Mouse (Mus musculus) forebrain, embryonic 14.5 days (tissue): ENCODE measurements around the gene Adra2b. TPM values are rescaled to one million over a fixed set of nuclear protein-coding genes. Genes with fewer than 3 reads are reported as not detected.

ENCODE experiments used
- ATAC-seq: fragments of 200-750 bp; cut with Nextera tagmentation; 2 replicates; pipeline ENCODE4 v1.8.0; 2017; ENCODE audit warnings: mild to moderate bottlenecking, moderate library complexity
- DNase-seq: peaks from one replicate; pipeline ENCODE4 v3.0.0-alpha.2; 2015; ENCODE audit warnings: low spot score
- H3K27ac ChIP-seq: fragments of 300-500 bp; sonication (generic); 2 replicates; pipeline ENCODE4 v1.5.1; 2014; ENCODE audit warnings: low read depth, mild to moderate bottlenecking, control low read depth, low read length, moderate library complexity
- H3K27me3 ChIP-seq: fragments of 300-500 bp; sonication (generic); replicated peaks from 2 replicates; pipeline ENCODE4 v1.6.1; 2014; ENCODE audit warnings: low read length, control low read depth, mixed read lengths; ENCODE audit not compliant: control insufficient read depth, insufficient read depth
- H3K36me3 ChIP-seq: fragments of 300-500 bp; sonication (generic); 2 replicates; pipeline ENCODE4 v1.6.1; 2014; ENCODE audit warnings: low read length, control low read depth; ENCODE audit not compliant: control insufficient read depth, insufficient read depth
- H3K4me1 ChIP-seq: fragments of 300-500 bp; sonication (generic); 2 replicates; pipeline ENCODE4 v1.6.1; 2014; ENCODE audit warnings: antibody characterized with exemption, low read length, control low read depth; ENCODE audit not compliant: control insufficient read depth, insufficient read depth
- H3K4me2 ChIP-seq: fragments of 300-500 bp; sonication (generic); 2 replicates; pipeline ENCODE4 v1.6.1; 2014; ENCODE audit warnings: mild to moderate bottlenecking, control low read depth, low read length
- H3K4me3 ChIP-seq: fragments of 300-500 bp; sonication (generic); 2 replicates; pipeline ENCODE4 v1.5.1; 2014; ENCODE audit warnings: low read depth, low read length, control low read depth
- H3K9ac ChIP-seq: fragments of 300-500 bp; sonication (generic); 2 replicates; pipeline ENCODE4 v1.6.1; 2014; ENCODE audit warnings: mild to moderate bottlenecking, low read length, control low read depth, moderate library complexity
- H3K9me3 ChIP-seq: fragments of 300-500 bp; sonication (generic); replicated peaks from 2 replicates; pipeline ENCODE4 v1.6.1; 2016; ENCODE audit warnings: low read length, control low read depth, mixed read lengths; ENCODE audit not compliant: control insufficient read depth
- WGBS: fragments of 180-500 bp; shearing (Covaris S2); extraction: QIAGEN DNeasy Blood & Tissue Kit; methylation state at CpG from one replicate; pipeline ENCODE4 v1.1.7; 2014; 5-methylcytosine and 5-hydroxymethylcytosine counted together
- polyA plus RNA-seq: library from polyadenylated mRNA; unstranded; fragments of >200 nt; fragmentation: Nextera tagmentation; extraction: Ambion mirVana; gene quantifications from 2 replicates; pipeline ENCODE4 v1.2.1, GENCODE M21; 2014

The Adra2b gene
- polyA plus RNA-seq, 1 experiment from 2014 or later, result 0.36 TPM

GRCm38 (mm10) chr2:127387521-127387920 lies 24.5 kb downstream of the Adra2b start:
- no peaks in the 10 kb centered on the region for H3K4me1 ChIP-seq
- ATAC-seq (no peak), DNase-seq (no peak)
- no peak overlapping the region for H3K27ac ChIP-seq
- H3K4me2 ChIP-seq, result no peak overlapping the region
- no peaks in the 10 kb centered on the region for H3K27me3 ChIP-seq
- H3K9ac ChIP-seq, result no peak overlapping the region
- H3K4me3 ChIP-seq, result no peak overlapping the region
- H3K36me3 ChIP-seq, result no peaks in the 10 kb centered on the region
- H3K9me3 ChIP-seq, result no peaks in the 10 kb centered on the region
- 86% methylated on average over 2 of the region's 2 CpGs for WGBS

GRCm38 (mm10) chr2:127390352-127390751 lies 27.3 kb downstream of the Adra2b start:
- no peak overlapping the region for H3K9ac ChIP-seq
- no peaks in the 10 kb centered on the region for H3K4me1 ChIP-seq
- H3K4me2 ChIP-seq, result no peak overlapping the region
- no peak overlapping the region for H3K4me3 ChIP-seq
- ATAC-seq (no peak), DNase-seq (no peak)
- no peak overlapping the region for H3K27ac ChIP-seq
- no peaks in the 10 kb centered on the region for H3K9me3 ChIP-seq
- H3K36me3 ChIP-seq, result no peaks in the 10 kb centered on the region
- 92% methylated on average over 3 of the region's 3 CpGs for WGBS
- no peaks in the 10 kb centered on the region for H3K27me3 ChIP-seq

DNA sequence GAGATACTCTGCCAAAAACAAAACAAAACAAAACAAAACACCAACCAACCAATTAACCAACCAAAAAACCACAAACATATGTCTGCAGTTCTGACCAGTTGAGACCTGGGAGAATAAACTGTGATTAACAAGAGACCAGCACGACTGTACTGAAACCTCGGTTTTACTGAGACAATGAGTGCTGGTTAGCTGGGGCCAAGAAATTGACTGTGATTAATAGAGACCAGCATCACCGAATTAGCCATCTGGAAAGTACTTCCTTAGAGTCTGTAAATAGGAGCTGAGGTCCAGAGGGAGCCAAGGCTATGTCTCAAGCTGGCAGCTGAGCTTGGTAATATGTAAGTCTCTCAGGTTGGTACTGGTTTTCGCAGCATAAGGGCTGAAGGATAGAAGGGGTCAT lies 27.8 kb downstream of the Adra2b start:
- H3K27me3 ChIP-seq, result no peaks in the 10 kb centered on the region
- no peak for DNase-seq
- no peak overlapping the region for H3K27ac ChIP-seq
- H3K9me3 ChIP-seq, result no peaks in the 10 kb centered on the region
- no peak overlapping the region for H3K4me2 ChIP-seq
- H3K36me3 ChIP-seq, result no peaks in the 10 kb centered on the region
- no peak overlapping the region for H3K4me3 ChIP-seq
- no peak for ATAC-seq
- no peak overlapping the region for H3K9ac ChIP-seq
- 65% methylated on average over 4 of the region's 4 CpGs for WGBS
- H3K4me1 ChIP-seq, result no peaks in the 10 kb centered on the region

GRCm38 (mm10) chr2:127391323-127391722 lies 28.3 kb downstream of the Adra2b start:
- no peaks in the 10 kb centered on the region for H3K4me1 ChIP-seq
- H3K27ac ChIP-seq, result no peak overlapping the region
- H3K36me3 ChIP-seq, result no peaks in the 10 kb centered on the region
- DNase-seq (no peak), ATAC-seq (no peak)
- 83% methylated on average over 3 of the region's 3 CpGs for WGBS
- no peaks in the 10 kb centered on the region for H3K9me3 ChIP-seq
- no peak overlapping the region for H3K4me3 ChIP-seq
- no peak overlapping the region for H3K4me2 ChIP-seq
- no peaks in the 10 kb centered on the region for H3K27me3 ChIP-seq
- H3K9ac ChIP-seq, result no peak overlapping the region

- H3K27ac ChIP-seq, result no peak overlapping the region
- ATAC-seq (no peak), DNase-seq (no peak)
- no peak overlapping the region for H3K9ac ChIP-seq
- no peaks in the 10 kb centered on the region for H3K9me3 ChIP-seq
- H3K4me2 ChIP-seq, result no peak overlapping the region
- WGBS, result 89% methylated on average over 5 of the region's 5 CpGs
- H3K4me1 ChIP-seq, result no peaks in the 10 kb centered on the region
- no peaks in the 10 kb centered on the region for H3K36me3 ChIP-seq
- no peak overlapping the region for H3K4me3 ChIP-seq
- no peaks in the 10 kb centered on the region for H3K27me3 ChIP-seq
These were observed 31.7 kb downstream of the Adra2b start for GRCm38 (mm10) chr2:127394606-127395161.

DNA sequence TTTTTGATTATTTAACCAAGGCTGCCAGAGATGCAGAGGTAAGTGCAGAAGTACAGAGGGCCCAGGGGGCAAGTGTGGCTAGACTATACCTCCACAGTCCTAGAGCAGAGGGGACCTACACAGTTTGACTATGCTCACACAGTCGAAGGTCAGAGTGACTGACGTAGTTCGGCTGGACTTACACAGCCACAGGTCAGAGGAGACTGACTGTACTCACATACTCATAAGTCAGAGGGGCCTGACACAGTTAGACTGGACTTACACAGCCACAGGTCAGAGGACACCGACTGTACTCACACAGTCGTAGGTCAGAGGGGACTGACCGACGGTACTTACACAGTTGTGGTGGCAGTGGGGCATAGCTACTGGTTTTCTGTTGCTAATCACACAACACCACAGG lies 35.7 kb downstream of the Adra2b start:
- Histone ChIP-seq H3K9me3 (no peaks in the 10 kb centered on the region), H3K9ac (no peak overlapping the region), H3K36me3 (no peaks in the 10 kb centered on the region), H3K4me2 (no peak overlapping the region), H3K4me1 (no peaks in the 10 kb centered on the region), H3K4me3 (no peak overlapping the region), H3K27me3 (no peaks in the 10 kb centered on the region), H3K27ac (no peak overlapping the region)
- ATAC-seq (no peak), DNase-seq (no peak)
- 92% methylated on average over 7 of the region's 7 CpGs for WGBS

- Histone ChIP-seq H3K9me3 (no peaks in the 10 kb centered on the region), H3K27me3 (no peaks in the 10 kb centered on the region), H3K27ac (no peak overlapping the region), H3K4me2 (no peak overlapping the region), H3K36me3 (no peaks in the 10 kb centered on the region), H3K9ac (no peak overlapping the region), H3K4me1 (no peaks in the 10 kb centered on the region), H3K4me3 (no peak overlapping the region)
- no peak for DNase-seq
- ATAC-seq, result no peak
- 87% methylated on average over 6 of the region's 6 CpGs for WGBS
These were observed 48.1 kb downstream of the Adra2b start for GRCm38 (mm10) chr2:127411126-127411525.

DNA sequence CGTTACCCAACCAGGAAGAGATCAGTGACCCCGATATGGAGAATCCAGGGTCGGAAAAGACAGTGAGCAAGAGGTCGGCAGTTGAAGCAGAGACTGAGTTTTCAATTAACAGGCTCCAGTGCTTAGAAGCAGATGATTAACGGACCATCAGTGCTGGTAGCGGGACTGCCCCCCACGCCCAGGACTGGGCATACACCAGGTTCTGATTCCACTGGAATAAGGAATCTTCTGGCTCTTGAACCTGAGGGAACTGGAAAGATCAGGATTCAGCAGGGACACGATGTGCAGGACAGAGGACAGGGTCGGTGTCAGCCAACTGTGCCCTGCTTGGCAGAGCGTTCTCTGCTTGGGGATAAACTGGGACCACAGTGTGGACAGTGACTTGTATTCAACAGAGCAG lies 52.8 kb downstream of the Adra2b start:
- ATAC-seq, result no peak

DNA sequence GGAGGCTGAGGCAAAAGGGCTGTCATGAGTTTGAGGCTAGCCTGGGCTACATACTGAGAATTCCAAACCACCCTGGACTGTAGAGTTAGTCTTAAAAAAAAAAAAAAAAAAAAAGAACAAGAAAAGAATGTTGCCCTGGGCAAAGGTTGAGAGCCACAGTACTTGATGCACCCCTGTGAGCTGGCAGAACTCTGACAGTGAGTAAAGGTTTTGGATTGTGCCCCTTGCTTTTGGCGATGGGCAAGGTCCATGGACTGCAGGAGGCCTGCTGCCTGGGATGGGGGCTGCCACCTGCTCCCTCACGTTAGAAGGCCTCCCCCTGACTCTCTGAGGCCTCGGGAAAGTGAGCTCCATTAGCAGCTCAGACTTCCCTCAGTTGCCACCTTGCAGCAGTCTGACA lies 53.7 kb downstream of the Adra2b start:
- no peaks in the 10 kb centered on the region for H3K4me1 ChIP-seq
- 63% methylated on average over 3 of the region's 3 CpGs for WGBS
- H3K36me3 ChIP-seq, result no peaks in the 10 kb centered on the region
- no peaks in the 10 kb centered on the region for H3K9me3 ChIP-seq
- H3K27ac ChIP-seq, result no peak overlapping the region
- no peaks in the 10 kb centered on the region for H3K27me3 ChIP-seq
- no peak overlapping the region for H3K4me2 ChIP-seq
- ATAC-seq, result no peak
- no peak for DNase-seq
- no peak overlapping the region for H3K9ac ChIP-seq
- no peak overlapping the region for H3K4me3 ChIP-seq

More for the DNA sequence above, 52.8 kb downstream of the Adra2b start:
- Histone ChIP-seq H3K36me3 (no peaks in the 10 kb centered on the region), H3K27me3 (no peaks in the 10 kb centered on the region), H3K4me3 (no peak overlapping the region), H3K27ac (no peak overlapping the region), H3K9ac (no peak overlapping the region), H3K4me1 (no peaks in the 10 kb centered on the region), H3K4me2 (no peak overlapping the region), H3K9me3 (no peaks in the 10 kb centered on the region)
- 77% methylated on average over 10 of the region's 10 CpGs for WGBS
- no peak for DNase-seq
